Mouse (Mus musculus) left cerebral cortex, postnatal 36 days (tissue): ENCODE measurements around the gene Tcf21. TPM values are rescaled to one million over a fixed set of nuclear protein-coding genes. Genes with fewer than 3 reads are reported as not detected.

ENCODE experiments used
- DNase-seq, 2 experiments: peaks; one replicate each; pipeline ENCODE4 v3.0.0; 2021 to 2022; ENCODE audit warnings: low spot score in 2 of 2, mixed read lengths in 1 of 2
- intact Hi-C: fragments of 180-260 bp; cut with DNase I; formaldehyde crosslinking; loops from one replicate; pipeline ENCODE4 v1.15.1; 2025
- total RNA-seq, 2 experiments: library from RNA; stranded (reverse); gene quantifications; 2 replicates each; pipeline ENCODE4 v1.2.3; 2021

Tcf21 gene
- total RNA-seq, 2 experiments from 2014 or later: not detected

DNA sequence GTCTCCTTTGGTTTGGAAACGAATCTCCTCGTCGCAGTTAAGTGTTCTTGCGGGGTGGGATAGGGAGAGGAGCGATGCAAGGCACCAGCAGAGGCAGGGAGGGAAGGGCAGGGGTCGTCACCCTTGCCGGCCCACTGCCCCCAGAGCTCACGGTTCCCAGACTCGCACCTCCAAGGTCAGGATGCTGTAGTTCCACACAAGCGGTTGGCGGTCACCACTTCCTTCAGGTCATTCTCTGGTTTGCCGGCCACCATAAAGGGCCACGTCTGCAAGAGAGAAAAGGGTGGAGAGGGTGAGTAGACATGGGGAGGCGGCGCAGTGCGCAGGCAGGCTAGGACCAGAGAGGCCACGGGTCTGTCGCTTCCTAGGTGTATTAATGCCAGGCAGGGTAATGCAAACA, 2.4 kb downstream of the Tcf21 start:
- intact Hi-C loops: loop anchor here (5.0 to 10.0 kb wide), 2 partner anchors 527 to 665 kb away; no protein-coding TSS in a partner anchor
- no peak for DNase-seq

GRCm38 (mm10) chr10:22816237-22816762, 3.7 kb downstream of the Tcf21 start:
- no peak for DNase-seq
- intact Hi-C loops: loop anchor here (5.0 to 10.0 kb wide), 2 partner anchors 529 to 664 kb away; no protein-coding TSS in a partner anchor

GRCm38 (mm10) chr10:22815461-22816236, 4.3 kb downstream of the Tcf21 start:
- intact Hi-C loops: loop anchor here (5.0 to 10.0 kb wide), 2 partner anchors 529 to 663 kb away; no protein-coding TSS in a partner anchor

DNA sequence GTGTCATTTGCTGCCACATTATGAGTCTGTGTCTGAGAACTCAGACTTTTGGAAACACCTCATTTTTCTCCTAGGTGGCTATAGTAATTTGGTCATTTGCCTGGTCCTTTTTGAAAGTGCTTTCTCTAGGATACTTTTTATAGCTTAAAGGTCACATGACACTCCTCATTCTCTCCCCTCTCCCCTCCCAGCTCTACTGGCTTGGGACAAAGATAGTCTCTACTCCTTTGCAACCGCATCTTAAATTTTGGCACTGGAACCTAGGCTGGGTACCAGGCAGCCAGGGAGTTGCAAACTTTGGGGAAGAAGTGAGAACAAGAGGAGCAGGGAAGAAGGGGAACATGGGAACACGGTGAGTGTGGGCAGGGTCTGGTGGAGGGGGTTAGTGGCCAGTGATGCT, 5.2 kb downstream of the Tcf21 start:
- DNase-seq: no peak
- intact Hi-C loops: loop anchor here (5.0 to 10.0 kb wide), 2 partner anchors 530 to 662 kb away; no protein-coding TSS in a partner anchor

More at GRCm38 (mm10) chr10:22815461-22816236, 4.3 kb downstream of the Tcf21 start:
- no peak for DNase-seq

- intact Hi-C loops: loop anchor here (10.0 kb wide), 1 partner anchor 531 kb away; no protein-coding TSS in a partner anchor
- DNase-seq: no peak
Observed at GRCm38 (mm10) chr10:22814294-22814693, 5.7 kb downstream of the Tcf21 start.

GRCm38 (mm10) chr10:22813317-22813960, 6.5 kb downstream of the Tcf21 start:
- intact Hi-C loops: loop anchor here (10.0 kb wide), 1 partner anchor 531 kb away; no protein-coding TSS in a partner anchor
- no peak for DNase-seq

GRCm38 (mm10) chr10:22811921-22812320, 8.1 kb downstream of the Tcf21 start:
- intact Hi-C loops: loop anchor here (10.0 kb wide), 1 partner anchor 533 kb away; no protein-coding TSS in a partner anchor

GRCm38 (mm10) chr10:22782684-22783083, 37.3 kb downstream of the Tcf21 start:
- no peak for DNase-seq
- intact Hi-C loops: no loop called here

More at GRCm38 (mm10) chr10:22811921-22812320, 8.1 kb downstream of the Tcf21 start:
- no peak for DNase-seq

DNA sequence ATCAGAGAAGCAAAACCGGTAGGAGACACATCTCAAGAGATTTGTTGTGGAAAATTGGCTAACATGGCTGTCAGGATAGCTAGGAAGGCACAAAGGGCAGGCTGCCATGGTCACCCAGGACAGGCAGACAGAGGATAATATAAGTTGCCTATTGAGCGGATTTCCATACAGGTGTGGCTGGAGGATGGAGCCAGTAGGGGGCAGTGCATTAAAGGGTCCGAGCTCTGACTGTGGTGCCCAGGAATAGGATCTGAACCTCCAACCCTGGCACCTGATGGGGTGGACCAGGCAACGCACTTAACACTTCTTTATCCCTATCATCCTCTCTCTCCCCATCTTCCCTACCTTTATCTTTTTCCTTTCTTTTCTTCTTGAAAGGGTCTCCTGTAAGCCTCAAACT, 38.5 kb downstream of the Tcf21 start:
- intact Hi-C loops: no loop called here
- no peak for DNase-seq

- DNase-seq: no peak
- intact Hi-C loops: loop anchor here (1.0 to 10.0 kb wide), 3 partner anchors 163 to 303 kb away; no protein-coding TSS in a partner anchor
Observed at GRCm38 (mm10) chr10:22777939-22778338, 42.0 kb downstream of the Tcf21 start.

GRCm38 (mm10) chr10:22776007-22776698, 43.8 kb downstream of the Tcf21 start:
- intact Hi-C loops: loop anchor here (2.0 to 10.0 kb wide), 2 partner anchors 161 to 197 kb away; no protein-coding TSS in a partner anchor
- peak; percentile 35 to 50 for DNase-seq

- intact Hi-C loops: loop anchor here (10.0 kb wide), 1 partner anchor 161 kb away; no protein-coding TSS in a partner anchor
- DNase-seq: no peak
Observed at GRCm38 (mm10) chr10:22775456-22775855, 44.5 kb downstream of the Tcf21 start.

GRCm38 (mm10) chr10:22774626-22775025, 45.3 kb downstream of the Tcf21 start:
- no peak for DNase-seq
- intact Hi-C loops: loop anchor here (10.0 kb wide), 1 partner anchor 160 kb away; no protein-coding TSS in a partner anchor

Other genes starting within 250 kb of the Tcf21 start
- gene Slc2a12, start 175.2 kb downstream of the Tcf21 start, total RNA-seq: 1 to 10 TPM; 2.1 to 2.7 TPM
- 10 to 100 TPM; 61.5 to 69.7 TPM for gene Tbpl1, start 88.2 kb downstream of the Tcf21 start, total RNA-seq